Mouse (Mus musculus) limb, embryonic 14.5 days (tissue): ENCODE measurements around the gene G430095P16Rik. TPM values are rescaled to one million over a fixed set of nuclear protein-coding genes. Genes with fewer than 3 reads are reported as not detected.

Source experiments
- ATAC-seq: fragments of 200-750 bp; cut with Nextera tagmentation; 2 replicates; pipeline ENCODE4 v1.8.0; 2017; ENCODE audit warnings: low read depth, moderate number of reproducible peaks, moderate TSS enrichment; ENCODE audit not compliant: low FRiP score
- DNase-seq: peaks from one replicate; pipeline ENCODE4 v3.0.0-alpha.2; 2015; ENCODE audit warnings: low spot score
- H3K27ac ChIP-seq: fragments of 300-500 bp; sonication (generic); replicated peaks from 2 replicates; pipeline ENCODE4 v1.5.1; 2014; ENCODE audit warnings: low read depth, mild to moderate bottlenecking, low read length, moderate library complexity, mixed read lengths
- H3K27me3 ChIP-seq: fragments of 300-500 bp; sonication (generic); 2 replicates; pipeline ENCODE4 v1.6.1; 2014; ENCODE audit warnings: low read length, mixed read lengths; ENCODE audit not compliant: control insufficient read depth, insufficient read depth
- H3K36me3 ChIP-seq: fragments of 300-500 bp; sonication (generic); 2 replicates; pipeline ENCODE4 v1.6.1; 2014; ENCODE audit warnings: mild to moderate bottlenecking, low read length, moderate library complexity, mixed read lengths; ENCODE audit not compliant: control insufficient read depth, insufficient read depth
- H3K4me1 ChIP-seq: fragments of 300-500 bp; sonication (generic); 2 replicates; pipeline ENCODE4 v1.6.1; 2014; ENCODE audit warnings: antibody characterized with exemption, low read length, mixed read lengths; ENCODE audit not compliant: control insufficient read depth, insufficient read depth
- H3K4me2 ChIP-seq: fragments of 300-500 bp; sonication (generic); replicated peaks from 2 replicates; pipeline ENCODE4 v1.6.1; 2014; ENCODE audit warnings: low read depth, mild to moderate bottlenecking, low read length, moderate library complexity; ENCODE audit not compliant: severe bottlenecking
- H3K4me3 ChIP-seq: fragments of 300-500 bp; sonication (generic); replicated peaks from 2 replicates; pipeline ENCODE4 v1.5.1; 2014; ENCODE audit warnings: low read length
- H3K9ac ChIP-seq: fragments of 300-500 bp; sonication (generic); 2 replicates; pipeline ENCODE4 v1.6.1; 2014; ENCODE audit warnings: mild to moderate bottlenecking, low read depth, low read length, moderate library complexity; ENCODE audit not compliant: severe bottlenecking
- H3K9me3 ChIP-seq: fragments of 300-500 bp; sonication (generic); 2 replicates; pipeline ENCODE4 v1.6.1; 2016; ENCODE audit warnings: low read length; ENCODE audit not compliant: control insufficient read depth
- POLR2A ChIP-seq: fragments of 200-500 bp; IDR thresholded peaks from 2 replicates; pipeline ENCODE4 v1.8.0; 2012; ENCODE audit warnings: inconsistent platforms, mild to moderate bottlenecking, moderate library complexity, borderline replicate concordance; ENCODE audit not compliant: insufficient read depth, insufficient read length; ENCODE audit errors: extremely low read depth
- WGBS: fragments of 180-500 bp; shearing (Covaris S2); extraction: QIAGEN DNeasy Blood & Tissue Kit; methylation state at CpG from one replicate; pipeline ENCODE4 v1.1.7; 2014; 5-methylcytosine and 5-hydroxymethylcytosine counted together
- polyA plus RNA-seq, 2 experiments: library from polyadenylated mRNA; depleted of rRNA in 1 of 2; stranded (reverse) in 1 of 2; unstranded in 1 of 2; fragments of >200 nt; fragmentation: Nextera tagmentation in 1 of 2; extraction: Ambion mirVana in 1 of 2; gene quantifications; 2 replicates each; pipeline versions ENCODE4 v1.2.1 to v1.2.3; 2012 to 2014

Gene G430095P16Rik
- polyA plus RNA-seq, 2 experiments = 4.3 to 5.7 TPM

DNA sequence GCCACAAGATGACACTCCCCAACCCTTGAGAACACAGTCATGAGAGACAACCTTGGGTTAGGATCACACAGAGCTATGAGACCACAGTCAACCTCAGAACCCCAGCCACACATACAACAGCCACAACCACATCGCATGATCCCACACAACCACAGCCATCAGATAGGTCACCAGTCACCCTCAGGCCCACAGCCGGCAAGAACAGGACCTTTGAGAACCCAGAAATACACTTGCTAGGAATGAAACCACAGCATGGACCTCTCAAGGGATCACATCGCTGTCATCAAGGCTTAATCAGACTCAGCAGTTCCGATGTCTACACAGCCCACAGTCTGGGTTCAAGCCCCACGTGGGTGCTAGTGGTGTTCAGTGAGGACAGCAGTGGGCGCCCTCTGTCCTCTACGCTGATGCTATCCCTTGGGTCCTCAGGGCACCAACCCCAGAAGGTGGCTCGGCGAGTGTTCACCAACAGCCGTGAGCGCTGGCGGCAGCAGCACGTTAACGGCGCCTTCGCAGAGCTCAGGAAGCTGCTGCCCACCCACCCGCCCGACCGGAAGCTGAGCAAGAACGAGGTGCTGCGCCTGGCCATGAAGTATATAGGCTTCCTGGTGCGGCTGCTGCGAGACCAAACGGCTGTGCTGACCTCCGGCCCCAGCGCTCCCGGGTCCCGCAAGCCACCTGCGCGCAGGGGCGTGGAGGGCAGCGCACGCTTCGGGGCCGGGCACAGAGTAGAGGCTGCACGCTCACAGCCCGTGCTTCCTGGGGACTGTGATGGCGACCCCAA lies 19.1 kb upstream of the G430095P16Rik start:
- Histone ChIP-seq H3K9ac (no peak overlapping the region), H3K27me3 (peaks cover 55% of the 10 kb centered on the region), H3K4me2 (peak overlapping the region; percentile 29; the same call in 1 of the 2 replicates), H3K4me1 (peaks cover 58% of the 10 kb centered on the region), H3K4me3 (peak overlapping the region; percentile 7; the same call in 1 of the 2 replicates), H3K9me3 (no peaks in the 10 kb centered on the region), H3K36me3 (peaks cover 48% of the 10 kb centered on the region), H3K27ac (no peak overlapping the region)
- no peak for ATAC-seq
- TF ChIP-seq POLR2A = no peak
- WGBS = 13% methylated on average over 37 of the region's 38 CpGs
- no peak for DNase-seq

GRCm38 (mm10) chr8:84704356-84704755 lies 18.5 kb upstream of the G430095P16Rik start:
- H3K27ac ChIP-seq = no peak overlapping the region
- peak; percentile 71 for DNase-seq
- peaks cover 55% of the 10 kb centered on the region for H3K27me3 ChIP-seq
- 11% methylated on average over 16 of the region's 16 CpGs for whole genome bisulfite sequencing
- peak overlapping the region; percentile 7; the same call in 1 of the 2 replicates for H3K4me3 ChIP-seq
- H3K9ac ChIP-seq = no peak overlapping the region
- peak overlapping the region; percentile 29; the same call in 1 of the 2 replicates for H3K4me2 ChIP-seq
- no peak for TF ChIP-seq POLR2A
- H3K36me3 ChIP-seq = peaks cover 48% of the 10 kb centered on the region
- no peaks in the 10 kb centered on the region for H3K9me3 ChIP-seq
- ATAC-seq = no peak
- peaks cover 65% of the 10 kb centered on the region for H3K4me1 ChIP-seq

- no peak for DNase-seq
- WGBS = 7% methylated on average over 55 of the region's 61 CpGs
- TF ChIP-seq POLR2A = no peak
- peaks cover 66% of the 10 kb centered on the region for H3K4me1 ChIP-seq
- peak overlapping the region; percentile 12 for H3K9ac ChIP-seq
- no peak for ATAC-seq
- no peak overlapping the region for H3K27ac ChIP-seq
- H3K9me3 ChIP-seq = no peaks in the 10 kb centered on the region
- peaks cover 51% of the 10 kb centered on the region for H3K36me3 ChIP-seq
- peaks cover 55% of the 10 kb centered on the region for H3K27me3 ChIP-seq
- peak overlapping the region; percentile 37 for H3K4me2 ChIP-seq
- H3K4me3 ChIP-seq = peak overlapping the region; percentile 9
Measured at GRCm38 (mm10) chr8:84704867-84705831, 17.7 kb upstream of the G430095P16Rik start.

DNA sequence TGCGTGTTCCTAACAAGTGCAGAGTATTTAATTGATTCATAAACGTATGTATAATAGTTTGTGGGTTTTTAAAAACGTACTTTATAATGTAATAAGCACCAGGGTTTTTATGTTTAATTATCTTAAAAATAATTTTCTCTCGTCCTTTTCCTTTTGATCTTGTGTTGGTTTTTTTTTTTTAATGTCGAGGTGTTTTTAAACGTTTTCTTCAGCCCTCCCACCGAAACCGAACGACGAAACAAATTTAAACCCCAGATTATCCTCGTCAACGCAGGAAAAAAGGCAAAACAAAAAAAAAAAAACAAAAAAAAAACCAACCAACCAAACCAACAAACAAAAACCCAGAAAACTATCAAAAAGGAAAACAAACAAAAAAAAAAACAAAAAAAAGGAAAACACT lies 16.8 kb upstream of the G430095P16Rik start:
- Histone ChIP-seq H3K4me2 (peak overlapping the region; percentile 37), H3K27ac (no peak overlapping the region), H3K9me3 (no peaks in the 10 kb centered on the region), H3K4me3 (peak overlapping the region; percentile 21), H3K4me1 (peaks cover 64% of the 10 kb centered on the region), H3K36me3 (peaks cover 53% of the 10 kb centered on the region), H3K27me3 (peaks cover 55% of the 10 kb centered on the region), H3K9ac (no peak overlapping the region)
- TF ChIP-seq POLR2A = no peak
- ATAC-seq (no peak), DNase-seq (no peak)
- 19% methylated on average over 12 of the region's 12 CpGs for WGBS
